Mouse (Mus musculus) kidney, embryonic 16.5 days (tissue): ENCODE data around the gene Uts2. TPM values are rescaled to one million over a fixed set of nuclear protein-coding genes. Genes with fewer than 3 reads are reported as not detected.

ENCODE experiments used
- ATAC-seq: fragments of 200-750 bp; cut with Nextera tagmentation; 2 replicates; pipeline ENCODE4 v1.8.0; 2017; ENCODE audit warnings: moderate TSS enrichment; ENCODE audit not compliant: low FRiP score, low TSS enrichment
- H3K27ac ChIP-seq: fragments of 300-500 bp; sonication (generic); 2 replicates; pipeline ENCODE4 v1.5.1; 2014; ENCODE audit warnings: low read length
- H3K27me3 ChIP-seq: fragments of 300-500 bp; sonication (generic); 2 replicates; pipeline ENCODE4 v1.6.1; 2014; ENCODE audit warnings: low read length, control low read depth, mixed read lengths; ENCODE audit not compliant: insufficient read depth
- H3K36me3 ChIP-seq: fragments of 300-500 bp; sonication (generic); 2 replicates; pipeline ENCODE4 v1.6.1; 2014; ENCODE audit warnings: low read length, control low read depth, mixed read lengths; ENCODE audit not compliant: insufficient read depth
- H3K4me1 ChIP-seq: fragments of 300-500 bp; sonication (generic); 2 replicates; pipeline ENCODE4 v1.6.1; 2014; ENCODE audit warnings: low read length, control low read depth, mixed read lengths; ENCODE audit not compliant: insufficient read depth
- H3K4me2 ChIP-seq: fragments of 300-500 bp; sonication (generic); replicated peaks from 2 replicates; pipeline ENCODE4 v1.6.1; 2014; ENCODE audit warnings: low read depth, low read length
- H3K4me3 ChIP-seq: fragments of 300-500 bp; sonication (generic); 2 replicates; pipeline ENCODE4 v1.5.1; 2014; ENCODE audit warnings: mild to moderate bottlenecking, low read length
- H3K9ac ChIP-seq: fragments of 300-500 bp; sonication (generic); replicated peaks from 2 replicates; pipeline ENCODE4 v1.6.1; 2014; ENCODE audit warnings: low read length
- H3K9me3 ChIP-seq: fragments of 300-500 bp; sonication (generic); 2 replicates; pipeline ENCODE4 v1.6.1; 2016; ENCODE audit warnings: low read length, control low read depth
- WGBS: fragments of 180-500 bp; shearing (Covaris S2); extraction: QIAGEN DNeasy Blood & Tissue Kit; methylation state at CpG from one replicate; pipeline ENCODE4 v1.1.7; 2014; 5-methylcytosine and 5-hydroxymethylcytosine counted together
- polyA plus RNA-seq: library from polyadenylated mRNA; unstranded; fragments of >200 nt; fragmentation: Nextera tagmentation; extraction: Ambion mirVana; gene quantifications from 2 replicates; pipeline ENCODE4 v1.2.1, GENCODE M21; 2015

Uts2 gene
- polyA plus RNA-seq, 1 experiment from 2014 or later: not detected

DNA sequence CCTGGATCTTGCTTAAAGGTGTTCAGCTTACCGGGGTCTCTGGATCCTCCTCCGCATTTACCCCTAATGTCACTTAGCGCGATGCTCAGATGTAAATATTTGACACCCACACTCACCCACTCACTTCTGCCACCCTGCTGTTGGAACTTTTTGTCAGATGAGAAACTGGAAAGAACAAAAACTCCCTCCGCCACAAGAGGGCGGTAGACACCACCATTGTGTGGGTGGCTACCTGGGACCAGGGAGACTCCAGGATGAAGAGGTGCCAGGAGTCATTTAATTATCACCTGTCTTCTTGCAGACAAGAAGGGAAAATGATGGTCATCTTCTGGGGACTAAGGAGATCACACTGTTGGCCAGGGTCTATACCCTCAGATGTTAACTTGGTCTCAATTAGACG, 30.3 kb upstream of the Uts2 start:
- Histone ChIP-seq H3K4me3 (no peak overlapping the region), H3K4me1 (0 out of 2 replicates have a peak, but pooled peaks cover 6% of the 10 kb centered on the region), H3K27ac (no peak overlapping the region), H3K4me2 (no peak overlapping the region), H3K9ac (no peak overlapping the region), H3K9me3 (no peaks in the 10 kb centered on the region), H3K36me3 (no peaks in the 10 kb centered on the region), H3K27me3 (no peaks in the 10 kb centered on the region)
- WGBS: 15% methylated on average over 7 of the region's 7 CpGs
- ATAC-seq: no peak

DNA sequence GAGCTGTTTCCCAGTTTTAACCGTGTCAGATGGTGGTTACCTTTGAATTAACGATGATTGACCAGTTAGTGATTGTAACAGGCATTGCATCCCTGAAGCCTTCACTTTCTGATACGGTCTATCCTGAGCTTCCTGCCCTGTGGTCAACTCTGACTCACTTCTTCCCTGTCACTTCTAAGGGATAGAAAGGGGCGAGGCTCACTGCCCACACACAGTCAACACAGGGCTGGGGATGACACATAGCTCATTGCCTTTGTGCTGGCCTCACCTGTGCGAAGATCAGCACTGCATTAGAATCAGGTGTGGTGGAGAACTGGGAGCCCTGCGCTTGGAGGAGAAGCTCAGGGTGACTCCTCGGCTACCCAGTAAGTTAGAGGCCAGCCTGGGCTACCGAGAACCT, 27.9 kb upstream of the Uts2 start:
- 0 out of 2 replicates have a peak, but pooled peaks cover 6% of the 10 kb centered on the region for H3K4me1 ChIP-seq
- no peak overlapping the region for H3K9ac ChIP-seq
- ATAC-seq: no peak
- no peak overlapping the region for H3K4me2 ChIP-seq
- H3K27ac ChIP-seq: no peak overlapping the region
- no peaks in the 10 kb centered on the region for H3K27me3 ChIP-seq
- no peaks in the 10 kb centered on the region for H3K36me3 ChIP-seq
- WGBS: 86% methylated on average over 8 of the region's 8 CpGs
- H3K4me3 ChIP-seq: no peak overlapping the region
- H3K9me3 ChIP-seq: no peaks in the 10 kb centered on the region

DNA sequence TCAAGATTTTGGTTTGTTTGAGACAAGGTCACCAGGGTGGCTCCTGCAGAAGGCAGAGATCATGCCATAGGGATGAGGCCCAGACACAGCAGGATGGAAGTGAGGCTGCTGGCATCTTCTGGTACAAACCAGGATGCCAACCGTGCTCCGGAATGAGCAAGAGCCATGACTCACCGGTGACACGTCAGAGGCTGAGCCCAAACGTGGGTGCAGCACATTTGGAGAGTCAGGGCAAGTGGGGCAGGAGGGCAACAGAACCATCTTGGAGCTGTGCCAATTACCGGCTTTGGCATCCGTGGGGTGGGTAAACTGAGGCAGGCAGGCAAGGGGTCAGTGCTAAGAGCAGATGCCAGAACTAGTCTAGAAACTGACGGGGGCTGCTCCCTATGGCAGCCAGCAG, 23.6 kb upstream of the Uts2 start:
- ATAC-seq: no peak
- 85% methylated on average over 8 of the region's 8 CpGs for WGBS

DNA sequence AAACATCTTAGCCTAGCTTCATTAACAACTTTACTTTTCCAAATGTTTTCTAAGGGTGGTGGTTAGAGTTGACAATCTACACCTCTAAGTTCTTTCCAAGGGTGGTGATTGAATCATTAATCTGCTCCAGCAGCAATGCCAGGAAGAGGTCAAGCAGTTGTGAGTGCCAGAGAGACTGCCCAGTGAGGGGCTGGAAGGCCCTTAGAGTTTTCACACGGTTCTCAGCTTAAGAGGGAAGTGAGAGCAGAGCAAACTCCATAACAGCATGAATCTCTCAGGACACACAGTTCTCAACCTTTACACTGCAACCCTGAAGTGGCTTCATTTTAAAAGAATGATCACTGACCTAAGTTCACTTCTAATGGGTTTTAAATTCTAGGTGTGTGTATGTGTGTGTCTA, 21.8 kb upstream of the Uts2 start:
- no peak for ATAC-seq

More for the DNA sequence above, 23.6 kb upstream of the Uts2 start:
- Histone ChIP-seq H3K4me3 (no peak overlapping the region), H3K27ac (no peak overlapping the region), H3K27me3 (no peaks in the 10 kb centered on the region), H3K4me1 (no peaks in the 10 kb centered on the region), H3K9me3 (no peaks in the 10 kb centered on the region), H3K36me3 (no peaks in the 10 kb centered on the region), H3K9ac (no peak overlapping the region), H3K4me2 (no peak overlapping the region)

DNA sequence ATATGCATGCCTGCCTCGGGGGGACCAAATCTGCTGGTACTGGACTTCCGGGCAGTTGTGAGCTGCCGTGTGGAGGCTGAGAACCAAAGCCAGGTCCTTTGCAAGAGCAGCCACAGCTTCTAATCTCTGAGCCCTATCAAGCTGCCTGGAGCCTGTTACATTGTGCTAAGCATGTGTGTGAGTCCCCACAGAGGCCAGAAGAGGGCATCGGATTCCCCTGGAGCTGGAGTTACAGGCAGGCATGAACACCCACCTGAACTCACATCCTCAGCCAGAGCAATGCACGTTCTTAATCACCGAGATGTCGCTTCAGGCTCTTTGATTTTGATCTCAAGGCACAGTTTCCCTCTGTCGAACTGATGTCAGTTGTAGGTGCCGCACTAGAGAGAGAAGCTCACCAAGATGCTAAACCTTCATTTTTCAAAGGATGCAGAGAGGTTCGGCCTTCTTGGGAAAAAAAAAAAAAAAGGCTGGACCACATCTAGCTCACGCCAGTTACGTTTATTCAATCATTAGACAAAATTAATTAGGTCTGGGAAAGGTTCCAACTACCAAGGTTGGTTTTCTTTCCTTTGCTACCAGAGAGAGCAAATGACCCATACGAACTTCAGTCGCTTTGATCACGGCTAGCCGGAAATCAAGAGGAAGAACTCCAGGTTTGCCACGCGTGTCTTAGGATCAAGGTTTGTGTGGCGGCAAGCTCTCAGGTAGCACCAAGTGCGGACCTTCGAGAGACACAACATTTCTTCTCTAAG, 18.6 kb upstream of the Uts2 start:
- Histone ChIP-seq H3K36me3 (no peaks in the 10 kb centered on the region), H3K4me1 (no peaks in the 10 kb centered on the region), H3K27me3 (no peaks in the 10 kb centered on the region), H3K4me2 (no peak overlapping the region), H3K4me3 (no peak overlapping the region), H3K9me3 (0 out of 2 replicates have a peak, but pooled peaks cover 3% of the 10 kb centered on the region), H3K9ac (no peak overlapping the region), H3K27ac (no peak overlapping the region)
- no peak for ATAC-seq
- 63% methylated on average over 21 of the region's 21 CpGs for WGBS

More for the DNA sequence above, 21.8 kb upstream of the Uts2 start:
- Histone ChIP-seq H3K27ac (no peak overlapping the region), H3K4me3 (no peak overlapping the region), H3K4me1 (no peaks in the 10 kb centered on the region), H3K36me3 (no peaks in the 10 kb centered on the region), H3K27me3 (no peaks in the 10 kb centered on the region), H3K9me3 (no peaks in the 10 kb centered on the region), H3K4me2 (no peak overlapping the region), H3K9ac (no peak overlapping the region)
- 10% methylated on average over 1 of the region's 1 CpGs for WGBS

DNA sequence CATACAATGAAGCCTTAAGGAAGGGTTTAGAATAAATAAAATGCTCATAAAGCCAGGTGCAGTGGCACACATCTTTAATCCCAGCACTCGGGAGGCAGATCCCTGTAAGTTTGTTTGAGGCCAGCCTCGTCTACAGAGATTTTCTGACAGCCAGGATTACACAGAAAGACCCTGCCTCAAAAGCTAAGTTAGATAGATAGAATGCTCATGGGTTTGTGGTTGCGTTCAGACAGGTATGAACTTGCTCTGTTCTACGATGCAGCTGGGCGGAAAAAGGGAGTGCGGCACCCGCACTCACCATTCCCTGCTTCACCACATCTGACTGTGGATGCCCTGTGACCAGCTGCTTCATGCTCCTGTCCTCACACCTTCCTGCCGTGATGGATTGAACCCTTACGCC, 17.4 kb upstream of the Uts2 start:
- H3K27me3 ChIP-seq: no peaks in the 10 kb centered on the region
- H3K4me2 ChIP-seq: no peak overlapping the region
- no peak overlapping the region for H3K27ac ChIP-seq
- H3K4me3 ChIP-seq: no peak overlapping the region
- H3K36me3 ChIP-seq: no peaks in the 10 kb centered on the region
- no peak for ATAC-seq
- H3K4me1 ChIP-seq: no peaks in the 10 kb centered on the region
- 0 out of 2 replicates have a peak, but pooled peaks cover 3% of the 10 kb centered on the region for H3K9me3 ChIP-seq
- 70% methylated on average over 9 of the region's 9 CpGs for WGBS
- H3K9ac ChIP-seq: no peak overlapping the region

DNA sequence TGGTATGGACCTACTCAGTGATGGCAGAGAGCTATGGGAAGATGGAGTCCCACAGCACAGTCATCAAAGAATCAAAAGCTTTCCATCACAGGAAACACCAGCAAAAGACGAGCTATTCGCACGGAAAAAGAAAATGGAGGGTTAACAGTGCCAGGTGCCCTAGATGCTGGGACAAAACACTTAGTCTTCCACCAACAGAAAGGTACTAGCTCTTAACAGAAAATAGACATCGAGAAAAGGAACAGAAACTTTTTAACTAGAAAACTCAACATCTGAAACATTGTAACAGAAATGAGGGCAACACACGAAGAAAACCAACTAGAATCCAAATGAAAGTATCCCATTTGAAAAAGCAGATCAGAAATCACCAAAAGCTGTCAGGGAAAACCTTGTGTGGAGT, 16.7 kb upstream of the Uts2 start:
- no peak overlapping the region for H3K4me2 ChIP-seq
- 90% methylated on average over 5 of the region's 5 CpGs for WGBS
- no peak overlapping the region for H3K27ac ChIP-seq
- H3K9me3 ChIP-seq: 0 out of 2 replicates have a peak, but pooled peaks cover 3% of the 10 kb centered on the region
- no peaks in the 10 kb centered on the region for H3K27me3 ChIP-seq
- no peaks in the 10 kb centered on the region for H3K4me1 ChIP-seq
- no peak overlapping the region for H3K4me3 ChIP-seq
- H3K9ac ChIP-seq: no peak overlapping the region
- H3K36me3 ChIP-seq: no peaks in the 10 kb centered on the region
- ATAC-seq: no peak

DNA sequence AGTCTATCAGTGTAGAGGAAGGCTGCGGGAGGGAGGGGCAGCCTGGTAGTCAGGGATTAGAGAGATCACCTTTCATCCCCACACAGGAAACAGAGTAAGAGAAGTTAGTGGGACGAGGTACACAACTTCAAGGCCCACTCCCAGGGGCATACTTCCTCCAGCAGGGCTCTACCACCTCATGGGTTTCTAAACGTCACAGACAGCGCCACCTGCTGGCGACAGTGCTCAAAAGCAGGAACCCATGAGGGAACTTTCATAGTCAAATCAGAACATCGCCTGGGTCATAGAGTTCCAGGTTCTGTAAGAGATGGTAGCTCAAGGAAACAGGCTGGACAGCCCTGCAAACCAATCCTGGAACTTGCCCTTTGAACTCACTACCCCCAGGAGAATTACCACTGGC, 6.7 kb upstream of the Uts2 start:
- WGBS: 44% methylated on average over 6 of the region's 6 CpGs
- no peak overlapping the region for H3K27ac ChIP-seq
- H3K36me3 ChIP-seq: no peaks in the 10 kb centered on the region
- H3K4me2 ChIP-seq: no peak overlapping the region
- H3K4me1 ChIP-seq: no peaks in the 10 kb centered on the region
- H3K27me3 ChIP-seq: no peaks in the 10 kb centered on the region
- ATAC-seq: no peak
- no peak overlapping the region for H3K4me3 ChIP-seq
- H3K9ac ChIP-seq: no peak overlapping the region
- no peaks in the 10 kb centered on the region; the same call in 1 of the 2 replicates for H3K9me3 ChIP-seq

DNA sequence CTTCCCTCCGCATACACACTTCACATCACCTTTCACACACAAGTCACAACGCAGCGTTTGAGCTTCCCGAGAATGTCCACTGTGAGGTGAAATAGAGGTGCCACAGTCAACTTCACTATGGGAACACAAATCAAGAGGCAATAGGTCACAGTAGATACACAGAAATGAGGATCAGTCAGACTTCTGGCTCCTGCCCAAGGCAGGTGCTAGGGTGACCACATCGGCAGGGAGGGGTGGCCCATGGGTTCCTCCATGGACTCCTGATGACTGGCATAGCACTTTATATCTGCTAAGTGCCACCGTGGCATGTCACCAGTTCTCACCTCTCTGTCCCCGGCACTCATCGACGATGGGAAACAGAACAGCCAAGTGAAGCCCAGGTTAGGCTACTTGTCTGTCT, 1.7 kb downstream of the Uts2 start:
- Histone ChIP-seq H3K4me3 (no peak overlapping the region), H3K36me3 (no peaks in the 10 kb centered on the region), H3K4me2 (no peak overlapping the region), H3K9me3 (no peaks in the 10 kb centered on the region), H3K4me1 (no peaks in the 10 kb centered on the region), H3K27ac (no peak overlapping the region), H3K9ac (no peak overlapping the region), H3K27me3 (no peaks in the 10 kb centered on the region)
- no peak for ATAC-seq
- WGBS: 91% methylated on average over 9 of the region's 9 CpGs

DNA sequence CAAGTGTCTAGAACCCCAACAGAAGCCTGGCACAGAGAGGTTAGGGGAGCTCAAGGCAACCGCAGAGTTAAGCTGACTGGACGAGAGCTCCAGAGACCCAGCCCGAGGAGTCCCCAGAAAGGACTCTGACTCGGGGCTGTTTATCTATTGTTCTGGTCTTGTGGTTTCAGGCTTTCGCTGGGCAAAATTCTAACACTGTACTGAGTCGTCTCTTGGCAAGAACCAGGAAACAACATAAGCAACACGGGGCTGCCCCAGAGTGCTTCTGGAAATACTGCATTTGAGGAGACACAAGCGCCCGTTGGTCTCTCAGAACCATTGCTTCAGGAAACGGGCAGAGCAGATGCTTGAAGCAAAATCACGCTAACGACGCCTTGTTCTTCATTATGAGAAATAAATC, 4.5 kb downstream of the Uts2 start:
- WGBS: 61% methylated on average over 13 of the region's 13 CpGs
- Histone ChIP-seq H3K9ac (no peak overlapping the region), H3K27ac (no peak overlapping the region), H3K4me1 (no peaks in the 10 kb centered on the region), H3K4me3 (no peak overlapping the region), H3K9me3 (no peaks in the 10 kb centered on the region), H3K4me2 (no peak overlapping the region), H3K27me3 (no peaks in the 10 kb centered on the region), H3K36me3 (0 out of 2 replicates have a peak, but pooled peaks cover 3% of the 10 kb centered on the region)
- ATAC-seq: no peak
